ENCODE assay signal across 9 mouse cellular contexts in the genomic region with DNA sequence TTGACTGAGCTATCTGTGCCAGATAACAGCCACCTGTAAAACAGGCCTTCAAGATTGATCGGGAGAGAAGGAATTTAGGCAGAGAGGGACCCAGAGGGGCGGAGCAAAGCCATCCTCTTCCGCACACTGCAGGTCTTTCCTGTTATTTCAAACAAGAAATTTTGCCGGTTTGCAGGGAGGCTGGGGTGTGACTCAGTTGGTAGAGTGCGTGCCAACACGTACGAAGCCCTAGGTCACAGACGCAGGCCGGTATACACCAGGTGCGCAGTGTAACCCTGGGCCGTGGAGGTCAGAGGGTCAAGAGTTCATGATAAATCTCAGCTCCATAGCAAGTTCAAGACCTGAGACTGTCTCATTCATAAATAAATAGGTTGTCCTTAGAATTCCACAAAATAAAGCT. TPM values are rescaled to one million over a fixed set of nuclear protein-coding genes. Genes with fewer than 3 reads are reported as not detected.
A peak's percentile ranks its signal among the peaks of the same experiment; 100 is the strongest.
DNase-seq lines count a peak whose midpoint lies in the region; ATAC-seq lines count a peak whose summit lies in the region.
"Had no signal": no experiment of that assay in that cellular context is flagged by ENCODE, and none has a peak within 500 bp of the region (broad histone marks: within the 10 kb centered on the region; RNA-seq: fewer than 3 reads in every experiment).

No protein-coding gene starts in this region.

- peaks cover 87% of the 10 kb centered on the region for H3K4me1 ChIP-seq in erythroblast, embryonic 14.5 days (ENCODE audit: control insufficient read depth)
- H3K4me1 ChIP-seq in lung, embryonic 16.5 days (replicated peaks; ENCODE audit: control insufficient read depth, insufficient read depth, low read length): peaks cover 10% of the 10 kb centered on the region; the same call in 1 of the 2 replicates
- H3K4me1 ChIP-seq in intestine, embryonic 15.5 days (replicated peaks): peaks cover 15% of the 10 kb centered on the region

- no peak overlapping the region for H3K27ac ChIP-seq in lung, embryonic 16.5 days (ENCODE audit: low read length)
- 0 out of 2 replicates have a peak overlapping the region, but pooled peaks have one; percentile 75 for H3K27ac ChIP-seq in intestine, embryonic 15.5 days

- ATAC-seq in erythroblast, adult 5-6 weeks (replicated peaks; ENCODE audit: low FRiP score, poor library complexity, severe bottlenecking): no peak
- peak; percentile 5; the same call in 1 of the 2 replicates for ATAC-seq in lung, embryonic 16.5 days (ENCODE audit: low read depth)
- ATAC-seq in intestine, embryonic 15.5 days: no peak; the same call in 1 of the 2 replicates

- peaks cover 8% of the 10 kb centered on the region for H3K9me3 ChIP-seq in erythroblast, embryonic 14.5 days (ENCODE audit: control insufficient read depth, low read length)
- H3K9me3 ChIP-seq in lung, embryonic 16.5 days (ENCODE audit: control insufficient read depth, low read length): no peaks in the 10 kb centered on the region
- no peaks in the 10 kb centered on the region for H3K9me3 ChIP-seq in intestine, embryonic 15.5 days

- no peaks in the 10 kb centered on the region; the same call in 1 of the 2 replicates for H3K27me3 ChIP-seq in erythroblast, embryonic 14.5 days (ENCODE audit: control insufficient read depth)
- H3K27me3 ChIP-seq in lung, embryonic 16.5 days (ENCODE audit: control insufficient read depth, insufficient read depth, low read depth, low read length): no peaks in the 10 kb centered on the region
- no peaks in the 10 kb centered on the region for H3K27me3 ChIP-seq in intestine, embryonic 15.5 days (replicated peaks)

- no peak for DNase-seq in lung, postnatal 10 days
- peak; percentile 68 for DNase-seq in naive thymus-derived CD4-positive, alpha-beta T cell, adult 2 months (ENCODE audit: low read depth)
- no peak for DNase-seq in urinary bladder, adult 2 months (ENCODE audit: low spot score)
- DNase-seq in thymus, postnatal 4 days: no peak

- WGBS in lung, embryonic 16.5 days: 27% methylated on average over 11 of the region's 11 CpGs
- 37% methylated on average over 11 of the region's 11 CpGs for WGBS in intestine, embryonic 15.5 days

- H3K4me2 ChIP-seq in lung, embryonic 16.5 days (ENCODE audit: low read depth, low read length): peak overlapping the region; percentile 72
- peak overlapping the region; percentile 85 for H3K4me2 ChIP-seq in intestine, embryonic 15.5 days (replicated peaks)

- peaks cover 79% of the 10 kb centered on the region for H3K36me3 ChIP-seq in erythroblast, embryonic 14.5 days (ENCODE audit: control insufficient read depth)
- H3K36me3 ChIP-seq in lung, embryonic 16.5 days (ENCODE audit: control insufficient read depth, insufficient read depth, low read length): no peaks in the 10 kb centered on the region
- H3K36me3 ChIP-seq in intestine, embryonic 15.5 days: no peaks in the 10 kb centered on the region

- H3K4me3 ChIP-seq in erythroblast, embryonic 14.5 days (replicated peaks): peak overlapping the region; percentile 83
- peak overlapping the region; percentile 44 for H3K4me3 ChIP-seq in lung, embryonic 16.5 days (ENCODE audit: low read length)
- peak overlapping the region; percentile 42 for H3K4me3 ChIP-seq in intestine, embryonic 15.5 days (replicated peaks)

- peak overlapping the region; percentile 63; the same call in 1 of the 2 replicates for H3K9ac ChIP-seq in lung, embryonic 16.5 days (ENCODE audit: low read length)
- H3K9ac ChIP-seq in intestine, embryonic 15.5 days: peak overlapping the region; percentile 60

RNA-seq across cellular contexts. Expression of gene Acp5, which starts 3.3 kb away (rescaled TPM):
- 46.6 and 58.8 TPM in 2 replicates for polyA plus RNA-seq in erythroblast, embryonic 14.5 days (2012)
- total RNA-seq in erythroblast, adult 5-6 weeks (2015; ENCODE audit: low replicate concordance): 10.8 and 20.7 TPM in 2 replicates
- total RNA-seq in erythroblast, adult 5-6 weeks (2017; ENCODE audit: low replicate concordance): 9.8 and 18.1 TPM in 2 replicates
- polyA plus RNA-seq in lung, embryonic 16.5 days (2015; fragmentation: Nextera tagmentation; extraction: Ambion mirVana): 8.2 and 10.2 TPM in 2 replicates
- 39.0 and 49.8 TPM in 2 replicates for polyA plus RNA-seq in intestine, embryonic 15.5 days (2015; fragmentation: Nextera tagmentation; extraction: Ambion mirVana)
- 24.0 and 35.7 TPM in 2 replicates for polyA plus RNA-seq in urinary bladder, adult 2 months (2012; rRNA removed)

RNA-seq across cellular contexts. Expression of gene Elof1, which starts 15.2 kb away (rescaled TPM):
- polyA plus RNA-seq in erythroblast, embryonic 14.5 days (2012): 12.4 and 16.3 TPM in 2 replicates
- total RNA-seq in erythroblast, adult 5-6 weeks (2015; ENCODE audit: low replicate concordance): 28.4 and 30.7 TPM in 2 replicates
- 14.1 and 15.8 TPM in 2 replicates for total RNA-seq in erythroblast, adult 5-6 weeks (2017; ENCODE audit: low replicate concordance)
- polyA plus RNA-seq in lung, embryonic 16.5 days (2015; fragmentation: Nextera tagmentation; extraction: Ambion mirVana): 197 and 231 TPM in 2 replicates
- polyA plus RNA-seq in intestine, embryonic 15.5 days (2015; fragmentation: Nextera tagmentation; extraction: Ambion mirVana): 143 and 157 TPM in 2 replicates
- polyA plus RNA-seq in urinary bladder, adult 2 months (2012; rRNA removed): 74.8 and 97.4 TPM in 2 replicates

RNA-seq across cellular contexts. Expression of gene Pigyl, which starts 24.4 kb away (rescaled TPM):
- 4.1 and 5.2 TPM in 2 replicates for polyA plus RNA-seq in erythroblast, embryonic 14.5 days (2012)
- 5.6 and 8.8 TPM in 2 replicates for total RNA-seq in erythroblast, adult 5-6 weeks (2015; ENCODE audit: low replicate concordance)
- 8.2 and 9.3 TPM in 2 replicates for total RNA-seq in erythroblast, adult 5-6 weeks (2017; ENCODE audit: low replicate concordance)
- 84.6 and 85.1 TPM in 2 replicates for polyA plus RNA-seq in lung, embryonic 16.5 days (2015; fragmentation: Nextera tagmentation; extraction: Ambion mirVana)
- 88.6 and 90.0 TPM in 2 replicates for polyA plus RNA-seq in intestine, embryonic 15.5 days (2015; fragmentation: Nextera tagmentation; extraction: Ambion mirVana)
- polyA plus RNA-seq in urinary bladder, adult 2 months (2012; rRNA removed): 84.1 and 92.9 TPM in 2 replicates

RNA-seq across cellular contexts. Expression of gene Cnn1, which starts 33.2 kb away (rescaled TPM):
- not detected in 2 replicates for polyA plus RNA-seq in erythroblast, embryonic 14.5 days (2012)
- total RNA-seq in erythroblast, adult 5-6 weeks (2015; ENCODE audit: low replicate concordance): not detected in 2 replicates
- total RNA-seq in erythroblast, adult 5-6 weeks (2017; ENCODE audit: low replicate concordance): not detected in 2 replicates
- 44.6 and 49.5 TPM in 2 replicates for polyA plus RNA-seq in lung, embryonic 16.5 days (2015; fragmentation: Nextera tagmentation; extraction: Ambion mirVana)
- 281 and 303 TPM in 2 replicates for polyA plus RNA-seq in intestine, embryonic 15.5 days (2015; fragmentation: Nextera tagmentation; extraction: Ambion mirVana)
- polyA plus RNA-seq in urinary bladder, adult 2 months (2012; rRNA removed): 3,917 and 4,778 TPM in 2 replicates
- total RNA-seq: neutrophil, adult 5-6 weeks had no signal

RNA-seq across cellular contexts. Expression of gene Ecsit, which starts 47.0 kb away (rescaled TPM):
- 2.7 and 3.0 TPM in 2 replicates for polyA plus RNA-seq in erythroblast, embryonic 14.5 days (2012)
- 1.9 and 3.3 TPM in 2 replicates for total RNA-seq in erythroblast, adult 5-6 weeks (2015; ENCODE audit: low replicate concordance)
- total RNA-seq in erythroblast, adult 5-6 weeks (2017; ENCODE audit: low replicate concordance): 3.5 and 4.2 TPM in 2 replicates
- 28.9 and 31.9 TPM in 2 replicates for polyA plus RNA-seq in lung, embryonic 16.5 days (2015; fragmentation: Nextera tagmentation; extraction: Ambion mirVana)
- polyA plus RNA-seq in intestine, embryonic 15.5 days (2015; fragmentation: Nextera tagmentation; extraction: Ambion mirVana): 44.4 and 50.0 TPM in 2 replicates
- 39.4 and 40.3 TPM in 2 replicates for polyA plus RNA-seq in urinary bladder, adult 2 months (2012; rRNA removed)

Comparison
In these comparisons a context has a peak if more than half of its experiments do, and no peak if none do; other contexts are left out.
1. RNA of gene Pigyl, which starts 24.4 kb away (polyA plus RNA-seq): 84.1 to 92.9 TPM in urinary bladder, adult 2 months, 88.6 to 90.0 TPM in intestine, embryonic 15.5 days and 84.6 to 85.1 TPM in lung, embryonic 16.5 days; 4.1 to 5.2 TPM in erythroblast, embryonic 14.5 days; every median in the first group is over 10 times any median in the second.
2. Peak in every context shown above with its lines, with median percentiles within 50 percentile points of each other: H3K4me3 ChIP-seq.